Mouse (Mus musculus): ENCODE results near the gene Elmo2. TPM values are rescaled to one million over a fixed set of nuclear protein-coding genes. Genes with fewer than 3 reads are reported as not detected.

The Elmo2 gene
- polyA plus RNA-seq, 1 experiment from 2014 or later: 66.3 TPM

DNA sequence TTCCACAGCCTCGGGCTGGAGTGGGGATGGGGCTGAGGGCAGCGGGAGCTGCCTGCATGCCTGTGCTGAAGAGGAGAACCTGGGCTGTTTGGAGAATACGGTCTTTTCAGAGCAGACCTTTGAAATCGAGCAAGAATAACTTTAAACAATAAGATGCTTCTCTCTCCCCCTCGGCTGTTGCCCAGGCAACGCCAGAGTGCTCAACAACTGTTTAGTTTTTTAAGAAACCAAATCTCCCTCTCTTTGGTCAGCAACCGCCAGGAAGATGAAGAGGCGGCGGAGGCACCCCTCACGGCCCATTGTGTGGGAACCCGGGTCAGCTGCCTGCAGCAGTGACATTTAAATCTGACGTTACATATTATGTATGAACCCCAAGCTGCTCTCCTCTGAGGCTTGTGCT lies 59.5 kb downstream of the Elmo2 start:
- H3K4me1 ChIP-seq (replicated peaks; ENCODE audit: control insufficient read depth, insufficient read depth, low read length): no peaks in the 10 kb centered on the region
- ATAC-seq (replicated peaks; ENCODE audit: low FRiP score, low TSS enrichment, low read depth) (no peak), DNase-seq (ENCODE audit: low spot score) (no peak)
- H3K9me3 ChIP-seq (ENCODE audit: control insufficient read depth, low read length): no peaks in the 10 kb centered on the region
- WGBS: 17% methylated on average over 12 of the region's 12 CpGs
- H3K4me2 ChIP-seq (ENCODE audit: low read length): no peak overlapping the region
- H3K36me3 ChIP-seq (ENCODE audit: control insufficient read depth, insufficient read depth, low read length): no peaks in the 10 kb centered on the region
- H3K4me3 ChIP-seq (ENCODE audit: low read depth, low read length): no peak overlapping the region
- no peak overlapping the region for H3K9ac ChIP-seq (ENCODE audit: low read length)
- peaks cover 15% of the 10 kb centered on the region for H3K27me3 ChIP-seq (replicated peaks; ENCODE audit: control insufficient read depth, insufficient read depth, low read length)
- H3K27ac ChIP-seq (ENCODE audit: low read depth): no peak overlapping the region

DNA sequence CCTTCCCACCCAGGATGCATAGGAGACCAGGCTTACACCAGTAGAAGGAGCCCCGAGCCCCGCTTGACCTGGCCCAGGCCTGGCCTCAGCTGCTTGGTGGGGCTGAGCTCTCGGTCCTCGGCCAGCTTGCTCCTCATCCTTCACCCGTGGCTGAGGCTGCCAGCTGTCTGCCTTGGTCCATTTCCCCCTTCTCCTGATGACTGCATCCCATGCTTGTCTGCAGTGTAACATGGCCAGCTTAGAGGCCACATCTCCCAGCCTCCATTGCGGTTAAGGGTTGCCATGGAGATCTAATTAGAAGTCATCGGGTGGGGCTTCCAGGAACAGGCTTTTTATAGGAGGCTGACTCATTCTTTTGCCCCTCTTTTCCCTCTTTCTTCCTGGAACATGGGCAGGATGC lies 62.4 kb downstream of the Elmo2 start:
- 73% methylated on average over 7 of the region's 7 CpGs for WGBS
- Histone ChIP-seq H3K4me1 (replicated peaks; ENCODE audit: control insufficient read depth, insufficient read depth, low read length) (no peaks in the 10 kb centered on the region), H3K9ac (ENCODE audit: low read length) (no peak overlapping the region), H3K4me2 (ENCODE audit: low read length) (no peak overlapping the region), H3K4me3 (ENCODE audit: low read depth, low read length) (no peak overlapping the region), H3K27ac (ENCODE audit: low read depth) (no peak overlapping the region), H3K36me3 (ENCODE audit: control insufficient read depth, insufficient read depth, low read length) (no peaks in the 10 kb centered on the region), H3K9me3 (ENCODE audit: control insufficient read depth, low read length) (no peaks in the 10 kb centered on the region), H3K27me3 (replicated peaks; ENCODE audit: control insufficient read depth, insufficient read depth, low read length) (peaks cover 15% of the 10 kb centered on the region)
- DNase-seq (ENCODE audit: low spot score) (no peak), ATAC-seq (replicated peaks; ENCODE audit: low FRiP score, low TSS enrichment, low read depth) (no peak)

DNA sequence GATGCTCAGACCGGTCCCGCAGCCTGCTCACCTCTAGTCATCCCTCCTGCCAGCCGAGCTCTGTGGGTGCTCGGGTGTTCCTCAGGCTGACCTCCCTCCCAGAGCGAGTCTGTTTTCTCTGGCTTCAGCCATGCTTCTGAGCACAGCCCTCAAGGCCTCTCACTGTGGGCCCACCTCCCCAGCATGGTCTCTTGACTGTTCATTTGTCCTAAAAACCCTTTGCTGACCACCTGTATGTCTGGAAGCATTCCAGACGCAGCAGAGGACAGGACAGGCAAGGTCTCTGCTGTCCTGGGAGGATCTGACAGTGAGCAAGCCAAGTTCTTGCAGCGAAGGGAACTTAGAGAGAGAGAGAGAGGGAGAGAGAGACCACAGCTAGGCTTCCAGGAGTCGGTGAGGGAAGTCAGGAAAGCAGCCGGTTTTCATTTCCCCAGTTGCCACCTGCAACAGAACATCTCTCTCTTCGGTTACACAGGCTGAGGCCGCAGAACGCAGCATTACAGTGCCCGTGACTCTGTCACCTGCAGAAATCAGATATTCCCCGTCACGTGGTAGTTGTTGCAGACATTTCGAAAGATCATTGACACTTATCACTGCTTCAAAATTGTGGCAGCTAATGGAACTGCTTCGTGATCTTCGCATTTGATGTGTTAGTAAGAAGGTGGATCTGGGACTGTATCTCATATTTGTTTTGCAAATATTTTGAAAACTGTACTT lies 63.8 kb downstream of the Elmo2 start:
- WGBS: 57% methylated on average over 18 of the region's 18 CpGs
- Histone ChIP-seq H3K9me3 (ENCODE audit: control insufficient read depth, low read length) (no peaks in the 10 kb centered on the region), H3K9ac (ENCODE audit: low read length) (no peak overlapping the region), H3K27me3 (replicated peaks; ENCODE audit: control insufficient read depth, insufficient read depth, low read length) (peaks cover 15% of the 10 kb centered on the region), H3K4me1 (replicated peaks; ENCODE audit: control insufficient read depth, insufficient read depth, low read length) (no peaks in the 10 kb centered on the region), H3K36me3 (ENCODE audit: control insufficient read depth, insufficient read depth, low read length) (no peaks in the 10 kb centered on the region), H3K4me2 (ENCODE audit: low read length) (no peak overlapping the region), H3K4me3 (ENCODE audit: low read depth, low read length) (no peak overlapping the region), H3K27ac (ENCODE audit: low read depth) (no peak overlapping the region)
- DNase-seq (ENCODE audit: low spot score) (no peak), ATAC-seq (replicated peaks; ENCODE audit: low FRiP score, low TSS enrichment, low read depth) (no peak)

DNA sequence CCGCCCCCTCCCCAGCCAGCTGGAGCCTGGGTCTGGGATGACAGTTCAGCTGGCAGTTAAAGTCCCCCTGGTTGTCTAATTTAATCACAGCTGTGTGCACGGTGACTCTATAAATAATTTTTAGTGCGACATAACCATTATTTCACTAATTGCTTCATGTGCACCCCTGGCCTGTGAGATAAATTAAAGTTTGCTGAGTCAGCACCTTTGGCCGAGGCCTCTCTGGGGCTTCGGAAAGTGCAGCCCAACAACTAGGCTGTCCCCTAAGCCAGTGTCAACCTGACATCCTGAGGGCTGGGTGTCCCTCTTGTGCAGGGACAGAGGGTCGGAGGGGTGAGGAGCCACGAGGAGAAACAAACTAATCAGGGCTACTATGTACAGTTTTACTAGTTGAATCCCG lies 66.4 kb downstream of the Elmo2 start:
- no peak overlapping the region for H3K4me2 ChIP-seq (ENCODE audit: low read length)
- H3K36me3 ChIP-seq (ENCODE audit: control insufficient read depth, insufficient read depth, low read length): no peaks in the 10 kb centered on the region
- peaks cover 14% of the 10 kb centered on the region for H3K27me3 ChIP-seq (replicated peaks; ENCODE audit: control insufficient read depth, insufficient read depth, low read length)
- H3K9me3 ChIP-seq (ENCODE audit: control insufficient read depth, low read length): no peaks in the 10 kb centered on the region
- ATAC-seq (replicated peaks; ENCODE audit: low FRiP score, low TSS enrichment, low read depth) (no peak), DNase-seq (ENCODE audit: low spot score) (no peak)
- no peak overlapping the region for H3K4me3 ChIP-seq (ENCODE audit: low read depth, low read length)
- no peaks in the 10 kb centered on the region for H3K4me1 ChIP-seq (replicated peaks; ENCODE audit: control insufficient read depth, insufficient read depth, low read length)
- 79% methylated on average over 8 of the region's 8 CpGs for WGBS
- no peak overlapping the region for H3K27ac ChIP-seq (ENCODE audit: low read depth)
- no peak overlapping the region for H3K9ac ChIP-seq (ENCODE audit: low read length)

GRCm38 (mm10) chr2:165258321-165258720 lies 68.0 kb downstream of the Elmo2 start:
- DNase-seq (ENCODE audit: low spot score) (no peak), ATAC-seq (replicated peaks; ENCODE audit: low FRiP score, low TSS enrichment, low read depth) (no peak)
- no peak overlapping the region for H3K9ac ChIP-seq (ENCODE audit: low read length)
- no peaks in the 10 kb centered on the region for H3K4me1 ChIP-seq (replicated peaks; ENCODE audit: control insufficient read depth, insufficient read depth, low read length)
- H3K9me3 ChIP-seq (ENCODE audit: control insufficient read depth, low read length): no peaks in the 10 kb centered on the region
- no peak overlapping the region for H3K27ac ChIP-seq (ENCODE audit: low read depth)
- H3K27me3 ChIP-seq (replicated peaks; ENCODE audit: control insufficient read depth, insufficient read depth, low read length): peaks cover 26% of the 10 kb centered on the region
- H3K36me3 ChIP-seq (ENCODE audit: control insufficient read depth, insufficient read depth, low read length): no peaks in the 10 kb centered on the region
- 77% methylated on average over 6 of the region's 6 CpGs for WGBS
- H3K4me2 ChIP-seq (ENCODE audit: low read length): no peak overlapping the region
- no peak overlapping the region for H3K4me3 ChIP-seq (ENCODE audit: low read depth, low read length)

DNA sequence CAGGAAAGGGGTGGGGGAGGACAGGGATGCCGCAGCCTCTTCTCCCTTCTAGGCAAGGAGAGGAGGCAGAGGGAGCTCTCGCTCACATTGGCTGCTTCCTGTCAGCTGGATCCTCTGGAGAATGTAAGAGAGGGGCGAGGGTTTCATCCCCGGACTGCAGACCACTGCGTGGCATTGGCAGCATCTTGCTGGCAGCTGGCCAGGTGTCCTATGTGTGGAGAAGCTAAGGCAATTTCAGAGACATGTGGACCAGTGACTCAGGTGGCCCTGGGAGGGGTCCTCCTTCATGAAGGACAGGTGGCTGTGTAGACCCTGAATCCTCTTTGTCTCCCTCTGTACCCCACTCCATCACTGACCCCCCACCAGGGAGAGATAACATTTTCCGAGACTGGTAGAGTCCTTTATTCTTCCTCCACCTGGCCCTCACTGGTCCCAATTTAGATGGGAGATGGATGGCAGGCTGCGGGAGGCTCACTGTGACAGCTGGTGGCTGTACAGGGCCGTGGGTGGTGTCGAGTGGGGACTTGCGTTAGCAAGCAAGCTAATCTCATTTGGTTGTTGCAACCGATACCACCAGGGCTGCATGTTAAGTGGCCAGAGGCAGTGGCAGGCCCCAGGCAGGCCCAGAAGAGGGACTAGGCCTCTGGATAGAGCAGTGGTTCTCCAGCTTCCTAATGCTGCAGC lies 69.0 kb downstream of the Elmo2 start:
- Histone ChIP-seq H3K4me3 (ENCODE audit: low read depth, low read length) (no peak overlapping the region), H3K4me2 (ENCODE audit: low read length) (no peak overlapping the region), H3K27me3 (replicated peaks; ENCODE audit: control insufficient read depth, insufficient read depth, low read length) (peaks cover 33% of the 10 kb centered on the region), H3K27ac (ENCODE audit: low read depth) (no peak overlapping the region), H3K36me3 (ENCODE audit: control insufficient read depth, insufficient read depth, low read length) (no peaks in the 10 kb centered on the region), H3K9me3 (ENCODE audit: control insufficient read depth, low read length) (no peaks in the 10 kb centered on the region), H3K4me1 (replicated peaks; ENCODE audit: control insufficient read depth, insufficient read depth, low read length) (no peaks in the 10 kb centered on the region), H3K9ac (ENCODE audit: low read length) (no peak overlapping the region)
- 48% methylated on average over 11 of the region's 11 CpGs for WGBS
- no peak for ATAC-seq (replicated peaks; ENCODE audit: low FRiP score, low TSS enrichment, low read depth)
- no peak for DNase-seq (ENCODE audit: low spot score)

GRCm38 (mm10) chr2:165256213-165256612 lies 70.1 kb downstream of the Elmo2 start:
- no peak overlapping the region for H3K27ac ChIP-seq (ENCODE audit: low read depth)
- no peaks in the 10 kb centered on the region for H3K36me3 ChIP-seq (ENCODE audit: control insufficient read depth, insufficient read depth, low read length)
- H3K4me3 ChIP-seq (ENCODE audit: low read depth, low read length): no peak overlapping the region
- H3K4me2 ChIP-seq (ENCODE audit: low read length): no peak overlapping the region
- peaks cover 35% of the 10 kb centered on the region for H3K27me3 ChIP-seq (replicated peaks; ENCODE audit: control insufficient read depth, insufficient read depth, low read length)
- H3K9ac ChIP-seq (ENCODE audit: low read length): no peak overlapping the region
- no peaks in the 10 kb centered on the region for H3K4me1 ChIP-seq (replicated peaks; ENCODE audit: control insufficient read depth, insufficient read depth, low read length)
- ATAC-seq (replicated peaks; ENCODE audit: low FRiP score, low TSS enrichment, low read depth): no peak
- 64% methylated on average over 10 of the region's 10 CpGs for whole genome bisulfite sequencing
- no peaks in the 10 kb centered on the region for H3K9me3 ChIP-seq (ENCODE audit: control insufficient read depth, low read length)
- no peak for DNase-seq (ENCODE audit: low spot score)

- peaks cover 35% of the 10 kb centered on the region for H3K27me3 ChIP-seq (replicated peaks; ENCODE audit: control insufficient read depth, insufficient read depth, low read length)
- H3K9ac ChIP-seq (ENCODE audit: low read length): no peak overlapping the region
- H3K4me2 ChIP-seq (ENCODE audit: low read length): no peak overlapping the region
- H3K27ac ChIP-seq (ENCODE audit: low read depth): no peak overlapping the region
- H3K4me1 ChIP-seq (replicated peaks; ENCODE audit: control insufficient read depth, insufficient read depth, low read length): no peaks in the 10 kb centered on the region
- no peaks in the 10 kb centered on the region for H3K9me3 ChIP-seq (ENCODE audit: control insufficient read depth, low read length)
- ATAC-seq (replicated peaks; ENCODE audit: low FRiP score, low TSS enrichment, low read depth) (no peak), DNase-seq (ENCODE audit: low spot score) (no peak)
- H3K4me3 ChIP-seq (ENCODE audit: low read depth, low read length): no peak overlapping the region
- no peaks in the 10 kb centered on the region for H3K36me3 ChIP-seq (ENCODE audit: control insufficient read depth, insufficient read depth, low read length)
- 3% methylated on average over 7 of the region's 10 CpGs for WGBS
These were observed 72.4 kb downstream of the Elmo2 start for GRCm38 (mm10) chr2:165253867-165254266.

- no peak overlapping the region for H3K9ac ChIP-seq (ENCODE audit: low read length)
- H3K36me3 ChIP-seq (ENCODE audit: control insufficient read depth, insufficient read depth, low read length): no peaks in the 10 kb centered on the region
- no peak overlapping the region for H3K27ac ChIP-seq (ENCODE audit: low read depth)
- ATAC-seq (replicated peaks; ENCODE audit: low FRiP score, low TSS enrichment, low read depth) (no peak), DNase-seq (ENCODE audit: low spot score) (no peak)
- no peak overlapping the region for H3K4me2 ChIP-seq (ENCODE audit: low read length)
- peaks cover 35% of the 10 kb centered on the region for H3K27me3 ChIP-seq (replicated peaks; ENCODE audit: control insufficient read depth, insufficient read depth, low read length)
- H3K4me1 ChIP-seq (replicated peaks; ENCODE audit: control insufficient read depth, insufficient read depth, low read length): no peaks in the 10 kb centered on the region
- WGBS: 72% methylated on average over 8 of the region's 8 CpGs
- no peaks in the 10 kb centered on the region for H3K9me3 ChIP-seq (ENCODE audit: control insufficient read depth, low read length)
- no peak overlapping the region for H3K4me3 ChIP-seq (ENCODE audit: low read depth, low read length)
These were observed 73.0 kb downstream of the Elmo2 start for GRCm38 (mm10) chr2:165253269-165253668.

Data from intestine, embryonic 14.5 days (tissue).